Mouse (Mus musculus) gonadal fat pad, adult 2 months (tissue): ENCODE results near the gene Uty. TPM values are rescaled to one million over a fixed set of nuclear protein-coding genes. Genes with fewer than 3 reads are reported as not detected.

Experiments
- DNase-seq: peaks from one replicate; pipeline ENCODE4 v3.0.0-alpha.2; 2012; ENCODE audit warnings: low read depth
- polyA plus RNA-seq: library from polyadenylated mRNA; depleted of rRNA; stranded (reverse); fragments of >200 nt; gene quantifications from 2 replicates; pipeline ENCODE4 v1.2.3, GENCODE M21; 2012; rRNA removed

The Uty gene
- 5.6 and 6.9 TPM in 2 replicates for polyA plus RNA-seq

DNA sequence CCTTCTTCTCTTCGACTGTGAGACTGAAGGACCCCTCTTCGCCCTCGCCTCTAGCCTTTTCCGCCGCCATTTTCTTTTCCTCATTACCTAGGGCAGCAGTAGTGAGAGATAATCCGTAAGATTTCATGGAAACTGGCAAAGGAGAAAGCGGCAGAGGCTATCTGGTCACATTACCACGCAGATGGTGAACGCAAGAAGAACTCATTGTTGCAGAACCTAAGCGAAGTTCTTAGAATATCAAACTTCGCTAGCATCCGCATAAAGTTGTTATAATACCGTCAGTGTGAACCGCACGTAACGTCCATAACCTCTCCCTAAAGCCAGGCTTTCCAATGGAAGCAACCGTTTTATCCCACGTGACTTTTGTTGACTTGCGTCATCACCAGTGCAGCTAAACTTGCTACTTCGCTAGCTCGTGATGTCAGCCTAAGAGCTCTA is at the start of gene Uty:
Gene Uty, minus strand, starts transcription at position 334 of the 438 bp plus-strand sequence.
- DNase-seq, result peak; percentile 63

DNA sequence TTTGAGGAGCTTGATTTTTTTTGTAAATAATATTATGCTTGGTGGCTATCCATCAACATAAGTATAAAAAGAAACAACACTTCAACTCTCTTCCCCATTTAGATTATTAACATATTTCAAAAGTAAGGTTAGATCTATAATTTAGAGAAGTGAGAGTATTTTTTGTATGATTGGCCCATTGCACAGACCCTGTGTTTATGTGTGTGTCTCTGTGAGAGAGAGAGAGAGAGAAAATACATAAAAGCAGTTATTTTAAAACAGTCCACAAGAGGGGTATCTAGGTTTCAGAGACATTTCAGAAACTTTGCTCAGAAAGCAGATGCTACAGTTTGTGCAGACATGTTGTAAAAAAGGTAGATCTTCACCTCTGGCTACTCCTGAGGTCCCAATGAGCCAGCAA is 48.1 kb upstream of the Uty start:
- DNase-seq, result no peak

DNA sequence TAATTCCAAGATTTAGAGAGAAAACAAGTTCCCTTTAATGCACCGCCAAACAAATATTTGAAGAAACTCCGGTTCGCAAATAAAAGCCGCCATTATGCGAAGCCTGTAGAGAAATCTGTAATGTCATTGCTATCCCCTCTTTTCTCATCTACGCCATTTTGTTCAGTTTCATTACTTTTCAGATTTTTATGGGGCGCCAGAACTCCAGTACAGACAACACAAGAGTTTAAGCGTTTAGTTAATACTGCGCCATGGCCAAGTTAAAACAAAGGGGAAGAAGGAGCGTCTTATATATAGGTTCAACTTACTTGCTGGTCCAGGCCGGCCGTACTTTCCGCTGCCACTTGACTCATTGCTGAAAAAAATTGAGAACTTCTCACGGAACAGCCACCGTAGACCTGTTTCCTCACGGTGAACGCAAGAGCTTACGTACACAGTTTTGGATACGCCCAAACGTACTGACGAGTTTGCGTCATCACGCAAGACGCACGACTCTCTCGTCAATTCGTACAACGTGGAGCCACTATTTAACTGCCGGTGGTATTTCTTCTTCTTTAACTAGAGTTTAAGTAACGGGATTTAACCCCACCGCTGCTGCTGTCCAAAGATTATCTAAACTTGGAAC is 40.7 kb upstream of the Uty start, which contains the start of gene Ddx3y:
Gene Ddx3y, minus strand, starts transcription at position 459 of the 625 bp plus-strand sequence.
- DNase-seq, result peak; percentile 38

DNA sequence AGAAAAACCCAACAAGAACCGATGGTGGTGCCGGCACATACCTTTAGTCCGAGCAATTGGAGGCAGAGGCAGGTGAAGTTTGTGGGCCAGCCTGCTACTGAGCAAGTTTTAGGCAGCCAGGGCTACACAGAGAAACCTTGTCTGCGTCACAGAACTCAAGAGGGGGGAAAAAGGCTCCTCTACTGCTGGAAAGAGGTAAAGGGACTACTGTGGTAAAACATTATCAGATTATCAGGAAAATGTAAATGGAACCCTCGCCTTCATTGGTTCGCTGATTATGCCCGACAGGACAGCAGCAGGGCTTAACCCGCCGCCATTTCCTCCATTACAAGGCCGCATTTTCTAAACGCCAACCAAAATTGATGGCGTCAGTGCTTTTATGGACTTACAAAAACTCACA is 40.2 kb upstream of the Uty start:
- DNase-seq, result no peak

DNA sequence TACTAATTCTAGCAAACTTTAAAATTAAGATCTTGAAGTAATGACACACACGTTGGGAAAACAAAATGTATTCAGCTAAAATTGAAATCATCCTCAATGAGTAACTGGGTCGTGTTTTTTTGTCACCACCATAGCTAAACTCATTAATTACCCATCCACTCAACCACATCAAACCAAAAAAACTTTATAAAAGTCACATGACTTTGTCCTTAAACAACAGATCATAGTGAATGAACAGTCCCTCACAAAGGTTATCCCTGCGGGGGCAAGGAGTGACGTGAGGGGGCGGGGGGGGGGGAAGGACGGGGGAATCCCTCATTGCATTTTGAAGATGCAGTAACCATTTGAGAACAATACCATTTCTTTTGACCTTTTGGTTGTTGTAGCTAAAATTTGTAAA is 558 bp upstream of the Uty start:
- no peak for DNase-seq

DNA sequence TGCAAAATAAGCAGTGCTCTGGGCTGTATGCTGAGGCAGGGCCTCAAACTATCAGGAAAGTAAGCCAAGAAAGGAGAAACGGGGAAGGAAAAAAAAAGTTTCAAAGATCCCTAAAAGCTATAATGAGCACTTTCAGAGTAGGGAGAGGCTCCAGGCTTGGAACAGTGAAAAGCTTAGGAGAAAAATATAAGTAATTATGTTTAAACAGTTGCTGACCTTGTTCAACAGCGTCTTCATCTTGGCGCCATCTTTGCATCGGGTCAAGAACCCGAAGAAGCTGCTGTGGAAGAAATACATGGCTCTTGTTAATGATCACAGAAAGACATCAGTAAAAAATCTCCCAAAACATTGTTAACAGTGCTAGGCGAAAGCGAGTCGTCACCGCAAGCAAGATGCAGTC is 619 bp downstream of the Uty start:
- peak; percentile 6 for DNase-seq

DNA sequence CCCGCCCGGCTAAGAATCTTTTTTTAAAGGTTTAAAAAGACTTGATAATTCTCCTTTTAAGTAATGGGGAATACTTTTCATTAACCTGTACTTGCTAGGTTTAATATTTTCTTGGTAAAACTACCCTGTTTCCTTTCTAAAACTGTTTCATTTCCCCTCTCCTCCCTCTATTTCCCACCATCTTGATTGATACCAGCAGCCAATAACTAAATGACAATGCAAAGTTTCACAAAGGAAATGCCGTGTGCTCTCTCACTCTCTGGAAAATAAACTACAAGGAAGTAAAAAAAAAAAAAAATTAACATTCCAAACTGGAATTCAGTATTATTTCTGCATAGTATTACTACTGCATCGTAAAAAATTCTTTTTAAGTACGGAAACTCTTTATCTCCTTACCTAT is 1.1 kb downstream of the Uty start:
- no peak for DNase-seq

DNA sequence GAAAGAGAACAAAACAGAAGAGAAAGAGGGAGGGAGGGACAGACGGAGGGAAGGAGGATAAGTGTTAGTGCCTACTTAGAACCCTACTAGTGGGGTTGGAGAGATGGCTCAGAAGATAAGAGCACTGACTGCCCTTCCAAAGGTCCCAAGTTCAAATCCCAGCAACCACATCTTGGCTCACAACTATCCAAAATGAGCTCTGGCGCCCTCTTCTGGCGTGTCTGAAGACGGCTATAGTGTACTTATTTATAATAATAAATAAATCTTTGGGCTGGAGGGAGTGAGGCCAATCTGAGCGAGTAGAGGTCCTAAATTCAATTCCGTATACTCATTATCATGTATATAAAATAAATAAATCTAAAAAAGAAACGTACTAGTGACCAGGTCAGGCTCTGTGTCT is 25.6 kb downstream of the Uty start:
- DNase-seq, result no peak

DNA sequence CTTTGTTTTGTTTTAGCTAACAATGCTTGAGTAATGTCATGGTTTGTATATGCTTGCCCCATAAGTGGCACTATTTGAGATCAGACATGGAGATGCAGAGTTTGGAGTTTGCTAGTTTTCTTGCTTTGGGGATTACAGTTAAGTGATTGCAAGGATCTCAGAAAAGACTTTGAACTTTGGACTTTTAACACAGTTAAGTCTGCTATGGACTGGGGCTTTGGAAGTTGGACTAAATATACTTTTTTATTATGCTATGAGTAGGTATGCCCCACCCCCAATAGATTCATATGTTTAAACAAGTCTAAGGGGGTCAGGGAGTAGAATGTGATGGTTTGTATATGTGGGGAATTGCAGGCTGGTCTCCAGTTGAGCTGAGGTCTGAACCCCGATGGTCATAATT is 67.1 kb downstream of the Uty start:
- no peak for DNase-seq

DNA sequence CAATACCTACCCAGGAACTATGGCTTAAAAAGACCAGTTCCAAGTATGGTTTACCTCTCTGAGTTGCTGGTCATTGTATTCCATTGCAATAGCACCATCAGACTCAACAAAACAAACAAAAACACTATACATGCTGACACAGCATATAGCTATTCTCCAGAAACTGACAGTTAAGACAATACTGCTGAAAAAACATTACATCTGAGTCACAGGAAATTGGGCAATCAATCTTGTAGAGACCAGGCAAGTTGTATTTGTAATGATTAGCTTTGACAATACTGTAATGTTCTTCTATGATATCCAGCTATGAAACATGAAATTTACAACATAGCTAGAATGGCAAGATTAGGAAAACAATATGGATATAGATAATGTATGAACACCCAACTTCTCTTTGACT is 82.5 kb downstream of the Uty start:
- no peak for DNase-seq

DNA sequence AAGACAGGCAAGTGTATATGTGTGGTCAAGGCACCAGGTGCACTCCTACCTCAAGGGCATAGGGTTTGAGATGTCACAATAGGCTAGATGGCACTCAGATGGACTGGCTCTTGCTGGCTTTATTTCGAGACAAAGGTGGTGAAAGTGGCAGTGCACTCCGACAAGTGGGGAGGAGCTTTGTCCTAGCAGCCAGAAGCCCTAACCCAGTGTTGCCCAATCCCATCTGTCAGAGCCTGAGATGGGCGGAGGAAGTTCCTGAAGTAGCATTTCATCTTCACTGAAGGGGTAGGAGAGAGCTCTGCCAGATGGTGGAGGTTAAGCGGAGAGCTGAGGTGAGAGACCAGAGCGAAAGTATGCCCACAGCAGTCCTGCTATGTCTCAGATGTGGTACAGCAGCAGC is 129.4 kb downstream of the Uty start:
- DNase-seq, result no peak

DNA sequence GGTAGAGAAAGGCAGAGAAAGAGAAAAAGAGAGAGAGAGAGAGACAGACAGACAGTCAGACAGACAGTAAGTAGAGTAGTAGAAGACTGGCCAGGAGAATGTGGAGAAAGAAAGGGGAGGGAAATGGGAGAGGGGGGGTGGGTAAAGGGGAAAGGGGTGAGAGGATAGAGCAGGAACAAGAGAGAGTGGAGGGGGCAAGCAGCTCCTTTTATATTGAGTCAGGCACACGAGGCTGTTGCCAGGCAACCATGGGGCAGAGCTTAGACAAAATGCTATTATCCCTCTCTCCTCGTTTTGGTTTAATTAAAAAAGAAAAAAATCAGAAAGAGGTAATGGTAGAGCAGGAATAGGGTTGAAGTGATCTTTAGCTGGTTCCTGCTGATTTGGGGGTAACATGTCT is 131.5 kb downstream of the Uty start:
- DNase-seq, result no peak

Other genes starting within 250 kb of the Uty start
- 12.8 and 22.0 TPM in 2 replicates for gene Eif2s3y, start 235.2 kb downstream of the Uty start, polyA plus RNA-seq
- 8.2 and 8.8 TPM in 2 replicates for gene Ddx3y, start 40.9 kb upstream of the Uty start, polyA plus RNA-seq
- gene Usp9y, start 214.0 kb upstream of the Uty start, polyA plus RNA-seq, result not detected in 2 replicates